Mouse (Mus musculus) limb, embryonic 14.5 days (tissue): Measurements from ENCODE around the gene Clec12a. TPM values are rescaled to one million over a fixed set of nuclear protein-coding genes. Genes with fewer than 3 reads are reported as not detected.

ENCODE experiments used
- ATAC-seq: fragments of 200-750 bp; cut with Nextera tagmentation; 2 replicates; pipeline ENCODE4 v1.8.0; 2017; ENCODE audit warnings: low read depth, moderate number of reproducible peaks, moderate TSS enrichment; ENCODE audit not compliant: low FRiP score
- DNase-seq: peaks from one replicate; pipeline ENCODE4 v3.0.0-alpha.2; 2015; ENCODE audit warnings: low spot score
- H3K27ac ChIP-seq: fragments of 300-500 bp; sonication (generic); replicated peaks from 2 replicates; pipeline ENCODE4 v1.5.1; 2014; ENCODE audit warnings: low read depth, mild to moderate bottlenecking, low read length, moderate library complexity, mixed read lengths
- H3K27me3 ChIP-seq: fragments of 300-500 bp; sonication (generic); 2 replicates; pipeline ENCODE4 v1.6.1; 2014; ENCODE audit warnings: low read length, mixed read lengths; ENCODE audit not compliant: control insufficient read depth, insufficient read depth
- H3K36me3 ChIP-seq: fragments of 300-500 bp; sonication (generic); 2 replicates; pipeline ENCODE4 v1.6.1; 2014; ENCODE audit warnings: mild to moderate bottlenecking, low read length, moderate library complexity, mixed read lengths; ENCODE audit not compliant: control insufficient read depth, insufficient read depth
- H3K4me1 ChIP-seq: fragments of 300-500 bp; sonication (generic); 2 replicates; pipeline ENCODE4 v1.6.1; 2014; ENCODE audit warnings: antibody characterized with exemption, low read length, mixed read lengths; ENCODE audit not compliant: control insufficient read depth, insufficient read depth
- H3K4me2 ChIP-seq: fragments of 300-500 bp; sonication (generic); replicated peaks from 2 replicates; pipeline ENCODE4 v1.6.1; 2014; ENCODE audit warnings: low read depth, mild to moderate bottlenecking, low read length, moderate library complexity; ENCODE audit not compliant: severe bottlenecking
- H3K4me3 ChIP-seq: fragments of 300-500 bp; sonication (generic); replicated peaks from 2 replicates; pipeline ENCODE4 v1.5.1; 2014; ENCODE audit warnings: low read length
- H3K9ac ChIP-seq: fragments of 300-500 bp; sonication (generic); 2 replicates; pipeline ENCODE4 v1.6.1; 2014; ENCODE audit warnings: mild to moderate bottlenecking, low read depth, low read length, moderate library complexity; ENCODE audit not compliant: severe bottlenecking
- H3K9me3 ChIP-seq: fragments of 300-500 bp; sonication (generic); 2 replicates; pipeline ENCODE4 v1.6.1; 2016; ENCODE audit warnings: low read length; ENCODE audit not compliant: control insufficient read depth
- POLR2A ChIP-seq: fragments of 200-500 bp; IDR thresholded peaks from 2 replicates; pipeline ENCODE4 v1.8.0; 2012; ENCODE audit warnings: inconsistent platforms, mild to moderate bottlenecking, moderate library complexity, borderline replicate concordance; ENCODE audit not compliant: insufficient read depth, insufficient read length; ENCODE audit errors: extremely low read depth
- WGBS: fragments of 180-500 bp; shearing (Covaris S2); extraction: QIAGEN DNeasy Blood & Tissue Kit; methylation state at CpG from one replicate; pipeline ENCODE4 v1.1.7; 2014; 5-methylcytosine and 5-hydroxymethylcytosine counted together
- polyA plus RNA-seq, 2 experiments: library from polyadenylated mRNA; depleted of rRNA in 1 of 2; stranded (reverse) in 1 of 2; unstranded in 1 of 2; fragments of >200 nt; fragmentation: Nextera tagmentation in 1 of 2; extraction: Ambion mirVana in 1 of 2; gene quantifications; 2 replicates each; pipeline versions ENCODE4 v1.2.1 to v1.2.3; 2012 to 2014

The Clec12a gene
- polyA plus RNA-seq, 2 experiments = 1.1 to 1.5 TPM

GRCm38 (mm10) chr6:129318395-129318794, 24.1 kb upstream of the Clec12a start:
- H3K4me3 ChIP-seq = no peak overlapping the region
- TF ChIP-seq POLR2A = no peak
- H3K9ac ChIP-seq = no peak overlapping the region
- H3K9me3 ChIP-seq = no peaks in the 10 kb centered on the region
- no peaks in the 10 kb centered on the region for H3K4me1 ChIP-seq
- no peak overlapping the region for H3K4me2 ChIP-seq
- H3K36me3 ChIP-seq = no peaks in the 10 kb centered on the region
- no peak overlapping the region for H3K27ac ChIP-seq
- ATAC-seq (no peak), DNase-seq (no peak)
- no peaks in the 10 kb centered on the region for H3K27me3 ChIP-seq
- 39% methylated on average over 1 of the region's 1 CpGs for WGBS

GRCm38 (mm10) chr6:129319331-129319730, 23.2 kb upstream of the Clec12a start:
- no peak overlapping the region for H3K9ac ChIP-seq
- no peaks in the 10 kb centered on the region for H3K9me3 ChIP-seq
- H3K4me1 ChIP-seq = no peaks in the 10 kb centered on the region
- TF ChIP-seq POLR2A = no peak
- H3K4me2 ChIP-seq = no peak overlapping the region
- no peak overlapping the region for H3K4me3 ChIP-seq
- no peaks in the 10 kb centered on the region for H3K36me3 ChIP-seq
- DNase-seq = no peak
- no peak for ATAC-seq
- no peak overlapping the region for H3K27ac ChIP-seq
- WGBS = 79% methylated on average over 4 of the region's 4 CpGs
- no peaks in the 10 kb centered on the region for H3K27me3 ChIP-seq

- 52% methylated on average over 1 of the region's 1 CpGs for WGBS
- no peaks in the 10 kb centered on the region for H3K27me3 ChIP-seq
- no peak overlapping the region for H3K4me2 ChIP-seq
- no peak for TF ChIP-seq POLR2A
- H3K9ac ChIP-seq = no peak overlapping the region
- H3K36me3 ChIP-seq = no peaks in the 10 kb centered on the region
- no peaks in the 10 kb centered on the region for H3K4me1 ChIP-seq
- no peak for ATAC-seq
- no peak overlapping the region for H3K27ac ChIP-seq
- no peak overlapping the region for H3K4me3 ChIP-seq
- H3K9me3 ChIP-seq = no peaks in the 10 kb centered on the region
- no peak for DNase-seq
Measured at GRCm38 (mm10) chr6:129326016-129326415, 16.5 kb upstream of the Clec12a start.

GRCm38 (mm10) chr6:129326568-129327150, 15.8 kb upstream of the Clec12a start:
- Histone ChIP-seq H3K36me3 (no peaks in the 10 kb centered on the region), H3K4me3 (no peak overlapping the region), H3K4me2 (no peak overlapping the region), H3K9me3 (no peaks in the 10 kb centered on the region), H3K27me3 (no peaks in the 10 kb centered on the region), H3K9ac (no peak overlapping the region), H3K27ac (no peak overlapping the region), H3K4me1 (no peaks in the 10 kb centered on the region)
- DNase-seq (peak; percentile 38), ATAC-seq (no peak)
- WGBS = 71% methylated on average over 13 of the region's 13 CpGs
- no peak for TF ChIP-seq POLR2A

- H3K9me3 ChIP-seq = no peaks in the 10 kb centered on the region
- H3K4me2 ChIP-seq = no peak within 1 kb of the TSS
- no peak within 1 kb of the TSS for H3K4me3 ChIP-seq
- no peaks in the 10 kb centered on the region for H3K36me3 ChIP-seq
- WGBS = 59% methylated on average over 11 of the region's 11 CpGs
- DNase-seq (no peak), ATAC-seq (no peak)
- H3K27ac ChIP-seq = no peak within 1 kb of the TSS
- no peaks in the 10 kb centered on the region for H3K27me3 ChIP-seq
- H3K4me1 ChIP-seq = no peaks in the 10 kb centered on the region
- H3K9ac ChIP-seq = no peak within 1 kb of the TSS
- TF ChIP-seq POLR2A = no peak
Measured at GRCm38 (mm10) chr6:129331610-129332009, 10.9 kb upstream of the Clec12a start, which contains the start of gene 4922502D21Rik. Gene 4922502D21Rik (minus strand): TSS chr6:129331796.
